Mouse (Mus musculus): ENCODE measurements around the gene Kif2a. TPM values are rescaled to one million over a fixed set of nuclear protein-coding genes. Genes with fewer than 3 reads are reported as not detected.
A peak's percentile ranks its signal among the peaks of the same experiment; 100 is the strongest.
"Not testable (repeated sequence)": the region's sequence is repeated elsewhere in the genome, so short reads cannot be mapped to it uniquely, and the experiment has no call there.

Gene Kif2a
- total RNA-seq, 2 experiments from 2014 or later: 101 to 118 TPM

DNA sequence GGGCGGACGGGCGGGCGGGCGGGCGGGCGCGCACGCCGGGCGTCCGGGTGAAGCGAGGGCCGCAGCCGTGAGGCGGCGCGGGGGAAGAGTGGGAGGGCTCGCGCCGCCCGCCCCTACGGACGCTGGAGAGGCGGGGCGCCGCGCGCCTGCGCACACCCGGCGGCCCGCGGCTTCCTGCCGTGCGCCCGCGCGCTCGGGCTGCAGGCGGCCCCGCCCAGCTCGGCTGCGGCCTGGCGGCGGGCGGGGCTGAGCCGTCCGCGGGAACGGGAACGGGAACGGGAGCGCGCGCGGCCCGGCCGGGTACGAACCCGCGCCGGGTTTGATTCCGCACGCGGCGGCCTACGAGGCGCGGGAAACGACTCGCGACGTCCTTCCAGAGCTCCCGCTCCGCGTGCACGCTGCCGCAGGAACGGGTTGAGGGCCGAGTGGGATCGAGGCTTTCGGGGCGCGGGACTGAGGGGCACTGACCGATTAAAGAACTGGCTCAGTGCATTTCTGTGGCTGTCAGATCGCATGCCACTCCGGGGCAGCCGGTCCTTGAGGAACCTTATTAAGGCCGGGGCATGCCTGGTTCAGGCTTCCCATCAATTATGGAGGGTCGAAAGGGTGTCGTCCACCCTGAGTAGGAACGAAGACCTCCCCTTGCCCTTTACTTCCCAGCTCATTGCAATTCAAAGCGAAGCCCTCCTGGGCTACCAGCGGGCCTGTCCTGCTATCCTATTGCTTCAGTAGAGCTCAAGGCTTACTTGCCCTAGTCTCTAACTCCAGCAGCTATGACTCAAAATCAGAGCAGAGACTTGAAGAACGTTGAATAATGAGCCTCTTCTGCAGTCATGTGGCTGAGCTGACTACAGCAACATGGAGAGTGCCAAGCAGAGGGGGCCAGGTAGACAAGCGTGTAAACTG, 593 bp upstream of the Kif2a start:
- peak; percentile 60 to 72 for DNase-seq (ENCODE audit: low spot score in 2 of 2)

DNA sequence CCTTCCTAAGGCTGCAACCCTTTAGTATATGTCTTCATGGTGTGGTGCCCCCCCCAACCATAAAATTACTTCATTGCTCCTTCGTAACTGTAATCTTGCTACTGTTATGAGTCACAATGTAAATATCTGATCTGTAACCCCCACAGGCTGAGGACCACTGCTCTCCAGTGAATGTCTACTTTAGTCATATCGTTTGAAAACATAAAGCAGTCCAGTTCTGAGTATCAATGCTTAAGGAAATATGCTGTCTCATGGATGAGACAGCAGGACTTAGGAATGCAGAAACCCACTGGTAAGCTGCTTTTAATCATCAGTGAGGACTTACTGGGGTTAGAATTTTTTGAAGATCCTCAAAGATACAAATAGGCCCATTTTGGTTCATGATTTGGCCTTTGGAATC, 2.5 kb downstream of the Kif2a start:
- no peak for DNase-seq (ENCODE audit: low spot score in 2 of 2)

DNA sequence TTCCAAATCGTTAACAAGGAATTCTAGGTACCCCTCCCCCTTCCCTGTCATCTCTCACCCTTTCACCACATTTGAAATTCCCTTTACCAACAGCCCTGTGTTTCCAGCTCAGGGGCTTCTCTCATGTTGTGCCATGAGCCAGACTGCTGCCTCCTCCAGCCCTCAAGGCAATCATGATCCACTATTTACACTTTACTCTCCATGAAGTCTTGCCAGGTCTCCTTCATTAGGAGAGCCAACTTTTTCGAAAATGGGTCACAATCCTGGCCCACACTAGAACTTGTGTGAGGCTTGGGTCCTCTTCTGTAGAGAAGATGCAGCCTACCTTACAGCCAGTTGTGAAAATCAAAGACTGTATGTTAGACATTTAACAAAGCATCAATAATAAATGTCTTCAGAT, 8.0 kb downstream of the Kif2a start:
- DNase-seq (ENCODE audit: low spot score in 2 of 2): no peak

DNA sequence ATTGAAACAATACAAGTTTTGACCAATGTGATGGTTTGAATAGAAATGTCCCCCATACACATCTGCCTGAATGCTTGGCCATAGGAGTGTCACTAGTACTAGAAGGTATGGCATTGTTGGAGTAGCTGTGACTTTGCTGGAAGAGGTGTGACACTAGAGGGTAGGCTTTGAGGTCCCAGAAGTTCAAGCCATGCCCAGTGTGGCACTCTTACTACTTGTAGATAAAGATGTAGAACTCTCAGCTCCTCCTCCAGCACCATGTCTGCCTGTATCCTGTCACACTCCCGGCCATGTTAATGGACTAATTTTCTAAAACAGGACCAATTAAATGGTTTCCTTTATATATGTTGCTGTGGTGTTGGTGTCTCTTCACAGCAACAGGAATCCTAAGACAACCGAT, 10.3 kb downstream of the Kif2a start:
- DNase-seq (ENCODE audit: low spot score in 2 of 2): no peak

DNA sequence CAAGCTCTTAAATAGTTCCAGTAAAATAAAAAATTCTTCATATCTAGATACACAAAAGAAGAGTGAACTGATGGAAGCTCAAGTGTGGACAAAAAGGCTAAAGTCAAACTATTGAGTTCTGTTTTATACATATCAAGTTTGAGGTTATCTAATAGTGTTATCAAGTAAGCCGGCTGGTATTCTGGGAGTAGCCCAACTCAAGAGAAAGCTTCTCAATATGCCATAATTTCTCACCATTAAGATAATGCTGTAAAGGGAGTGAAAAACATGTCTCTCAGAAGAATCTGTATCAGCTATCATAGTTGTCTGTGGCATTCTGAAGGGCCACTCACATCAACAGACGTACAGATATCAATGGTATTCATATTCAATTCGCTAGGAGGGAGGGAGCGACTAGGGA, 13.8 kb downstream of the Kif2a start:
- DNase-seq (ENCODE audit: low spot score in 2 of 2): no peak

DNA sequence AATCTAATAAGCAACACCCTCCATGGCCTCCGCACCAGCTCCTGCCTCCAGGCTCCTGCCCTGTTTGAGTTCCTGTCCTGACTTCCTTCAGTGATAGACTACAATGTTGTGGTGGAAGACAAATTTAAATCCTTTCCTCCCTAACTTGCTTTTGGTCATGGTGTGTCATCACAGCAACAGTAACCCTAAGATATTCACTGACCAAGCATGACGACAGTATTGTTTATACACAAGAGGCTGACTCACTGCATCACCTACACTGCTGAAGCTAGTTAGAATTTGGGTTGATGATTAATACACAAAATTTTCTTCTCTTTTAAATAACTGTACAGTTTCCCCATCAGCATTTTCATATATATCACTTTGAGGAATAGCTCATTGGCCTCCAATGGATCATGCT, 18.7 kb downstream of the Kif2a start:
- no peak for DNase-seq (ENCODE audit: low spot score in 2 of 2)

DNA sequence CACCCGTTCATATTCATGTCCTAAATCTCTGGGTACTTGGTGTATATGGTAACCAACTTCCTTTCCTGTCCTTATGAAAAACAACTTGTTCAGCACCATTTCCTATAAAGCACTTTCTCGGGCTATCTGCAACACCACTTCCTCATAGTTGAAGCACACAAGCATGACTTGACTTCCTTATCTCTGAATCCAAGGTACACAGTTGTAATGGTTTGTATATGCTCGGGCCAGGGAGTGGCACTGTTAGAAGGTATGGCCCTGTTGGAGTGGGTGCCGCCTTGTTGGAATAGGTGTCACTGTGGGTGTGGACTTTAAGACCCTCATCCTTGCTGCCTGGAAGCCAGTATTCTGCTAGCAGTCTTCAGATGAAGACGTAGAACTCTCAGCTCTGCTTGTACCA, 23.3 kb downstream of the Kif2a start:
- no peak for DNase-seq (ENCODE audit: low spot score in 2 of 2)

DNA sequence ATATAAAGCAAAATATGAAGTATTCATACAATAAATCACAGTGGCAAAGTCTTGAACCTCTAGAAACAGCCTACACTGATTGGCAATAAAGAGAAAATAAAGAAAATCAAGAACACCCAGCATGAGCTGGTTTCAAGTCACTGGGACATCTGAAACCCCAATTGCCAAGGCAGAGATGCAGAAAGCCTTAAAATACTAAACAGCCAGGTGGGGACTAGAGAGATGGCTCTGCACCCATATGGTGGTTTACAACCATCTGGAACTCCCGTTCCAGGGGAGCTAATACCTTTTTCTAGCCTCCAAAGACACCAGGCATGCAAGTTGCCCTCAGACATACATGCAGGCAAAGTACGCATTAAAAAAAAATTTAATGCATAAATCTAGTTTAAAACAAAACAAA, 23.9 kb downstream of the Kif2a start:
- no peak for DNase-seq (ENCODE audit: low spot score in 2 of 2)

DNA sequence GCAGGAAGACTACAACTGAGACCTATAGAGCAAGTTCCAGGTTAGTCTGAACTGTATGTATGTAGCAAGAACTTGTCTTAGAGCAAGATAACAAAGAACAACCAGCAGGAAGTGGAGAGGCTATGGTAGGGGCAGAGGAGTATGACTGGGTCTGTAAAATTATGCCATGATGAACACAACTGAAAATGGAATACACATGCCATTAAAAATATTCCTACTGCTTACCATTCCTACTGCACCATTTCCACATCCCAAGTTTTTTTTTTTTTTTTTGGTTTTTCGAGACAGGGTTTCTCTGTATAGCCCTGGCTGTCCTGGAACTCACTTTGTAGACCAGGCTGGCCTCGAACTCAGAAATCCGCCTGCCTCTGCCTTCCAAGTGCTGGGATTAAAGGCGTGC, 24.4 kb downstream of the Kif2a start:
- not testable (repeated sequence) for DNase-seq (ENCODE audit: low spot score in 2 of 2)

DNA sequence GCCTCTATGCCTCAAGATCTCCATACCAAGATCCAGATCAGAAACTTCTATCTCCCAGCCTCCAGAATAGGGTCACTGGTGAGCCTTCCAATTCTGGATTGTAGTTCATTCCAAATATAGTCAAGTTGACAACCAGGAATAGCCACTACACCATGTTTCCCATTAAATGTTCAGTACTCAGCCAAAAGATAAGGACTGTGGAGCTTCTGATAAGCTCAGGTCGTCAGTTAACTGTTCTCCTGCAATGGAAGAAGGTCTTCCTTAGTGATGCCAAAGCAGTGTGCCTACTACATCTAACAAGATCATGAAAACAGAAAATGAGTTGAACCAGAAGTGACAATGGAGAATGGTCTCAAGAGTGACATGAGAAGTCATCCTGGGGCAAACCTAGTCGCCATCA, 25.0 kb downstream of the Kif2a start:
- DNase-seq (ENCODE audit: low spot score in 2 of 2): no peak

DNA sequence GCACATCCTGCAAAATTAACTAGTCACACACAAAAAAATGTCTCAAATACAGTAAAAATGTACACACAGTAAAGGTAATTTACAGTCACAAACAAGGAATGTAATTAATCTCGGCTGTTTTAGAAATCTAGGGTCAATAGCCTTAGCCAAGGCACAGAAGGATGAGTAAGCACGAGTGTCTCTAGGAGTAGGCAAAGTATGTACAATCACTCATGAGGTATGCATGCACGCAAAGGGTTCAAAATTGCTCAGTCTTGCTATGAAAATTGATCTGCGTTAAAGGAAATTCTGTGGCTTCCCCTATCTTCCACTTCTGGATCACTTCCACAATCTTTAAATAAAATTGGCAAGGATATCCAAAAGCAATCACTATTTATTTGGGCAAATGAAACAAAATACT, 60.4 kb downstream of the Kif2a start:
- DNase-seq (ENCODE audit: low spot score in 2 of 2): no peak

DNA sequence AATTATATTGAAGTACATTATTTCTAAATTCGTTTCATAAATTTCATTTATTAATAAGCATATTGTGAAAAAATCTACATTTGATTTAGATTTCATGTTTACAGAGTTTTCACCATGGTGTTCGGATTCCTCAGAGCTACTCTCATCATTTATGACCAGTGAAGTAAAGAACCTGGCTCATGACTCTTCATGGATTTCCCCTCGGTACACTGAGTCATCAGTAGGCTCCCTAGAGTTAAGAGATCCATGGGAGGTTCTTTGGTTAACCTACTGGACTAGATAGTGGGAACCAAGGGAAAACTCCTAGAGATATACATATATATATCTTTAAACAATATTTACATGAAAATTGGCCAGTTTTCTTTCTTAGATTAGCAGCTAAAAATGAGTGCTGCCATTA, 61.4 kb downstream of the Kif2a start:
- no peak for DNase-seq (ENCODE audit: low spot score in 2 of 2)

DNA sequence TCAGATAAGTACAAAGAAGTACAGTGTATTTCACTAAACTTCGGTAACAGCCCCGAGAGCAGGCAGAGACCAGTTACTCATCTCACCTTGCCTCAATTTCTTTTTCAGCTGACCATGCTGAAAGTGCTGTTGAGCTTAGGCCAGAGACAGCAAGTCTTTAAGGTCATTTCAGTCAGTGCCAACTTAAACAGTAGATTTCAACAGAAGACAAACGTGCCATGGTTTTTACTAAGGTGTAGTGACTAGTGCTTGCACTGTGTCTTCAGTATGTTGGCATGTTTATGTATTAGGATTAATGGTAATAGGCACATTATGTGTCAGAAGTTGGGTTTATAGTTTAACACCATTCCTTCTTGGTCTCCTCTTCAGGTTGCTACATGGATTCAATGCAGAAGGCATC, 63.6 kb downstream of the Kif2a start:
- DNase-seq (ENCODE audit: low spot score in 2 of 2): no peak

DNA sequence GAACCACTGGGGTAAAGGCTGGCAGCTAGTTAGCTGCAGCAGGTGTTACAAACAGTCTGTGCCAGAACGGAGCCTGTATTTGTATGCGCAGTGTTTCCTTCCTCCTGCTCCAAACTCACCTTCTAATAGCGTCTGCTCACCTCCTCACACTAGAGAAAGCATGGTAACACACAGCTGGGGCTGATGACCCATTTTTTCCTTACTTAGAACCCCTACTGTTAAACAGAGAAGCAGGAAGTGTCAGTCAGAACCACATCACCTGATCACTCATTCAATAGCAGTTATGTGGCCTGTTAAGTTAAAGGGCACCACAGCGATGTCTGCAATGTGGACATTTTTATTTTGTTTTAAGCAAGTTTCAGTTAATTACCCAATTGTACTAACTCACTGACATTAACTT, 64.4 kb downstream of the Kif2a start:
- DNase-seq (ENCODE audit: low spot score in 2 of 2): no peak

DNA sequence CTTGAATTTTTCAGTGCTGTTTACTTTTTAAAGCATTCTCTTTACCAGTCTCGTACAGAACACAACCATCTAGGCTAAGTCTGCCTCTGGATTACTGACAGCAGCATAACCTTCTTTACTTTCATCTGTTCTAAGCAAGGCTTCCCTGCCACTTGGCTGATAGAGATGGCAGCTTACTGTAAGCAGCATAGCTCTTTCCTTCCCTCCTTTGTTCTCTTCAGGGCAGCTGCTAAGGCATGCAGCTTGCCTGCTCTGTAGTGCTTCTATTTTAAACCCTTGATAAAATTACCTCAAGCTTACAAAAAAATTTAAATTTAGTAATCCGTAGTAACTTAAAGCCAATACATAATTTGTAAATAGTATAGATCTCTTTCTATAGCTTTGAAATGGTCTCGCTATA, 67.0 kb downstream of the Kif2a start:
- DNase-seq (ENCODE audit: low spot score in 2 of 2): no peak

DNA sequence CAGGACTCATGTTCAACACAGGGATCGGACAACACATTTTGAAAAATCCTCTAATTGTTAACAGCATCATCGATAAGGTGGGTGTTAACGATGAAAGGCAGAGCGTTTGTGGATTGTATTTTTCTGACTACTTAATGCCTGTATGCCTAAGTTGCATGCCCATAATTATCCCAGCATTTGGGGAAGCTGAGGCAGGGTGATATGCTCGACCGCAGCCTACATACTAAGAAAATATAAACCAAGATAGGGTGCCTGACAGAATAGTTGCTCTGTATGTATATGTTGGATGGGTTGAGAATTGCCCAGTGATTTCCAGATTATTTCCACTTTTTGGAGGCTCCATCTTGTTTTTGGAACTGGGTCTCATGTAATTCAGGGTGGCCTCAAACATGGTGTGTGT, 74.3 kb downstream of the Kif2a start:
- DNase-seq (ENCODE audit: low spot score in 2 of 2): no peak

DNA sequence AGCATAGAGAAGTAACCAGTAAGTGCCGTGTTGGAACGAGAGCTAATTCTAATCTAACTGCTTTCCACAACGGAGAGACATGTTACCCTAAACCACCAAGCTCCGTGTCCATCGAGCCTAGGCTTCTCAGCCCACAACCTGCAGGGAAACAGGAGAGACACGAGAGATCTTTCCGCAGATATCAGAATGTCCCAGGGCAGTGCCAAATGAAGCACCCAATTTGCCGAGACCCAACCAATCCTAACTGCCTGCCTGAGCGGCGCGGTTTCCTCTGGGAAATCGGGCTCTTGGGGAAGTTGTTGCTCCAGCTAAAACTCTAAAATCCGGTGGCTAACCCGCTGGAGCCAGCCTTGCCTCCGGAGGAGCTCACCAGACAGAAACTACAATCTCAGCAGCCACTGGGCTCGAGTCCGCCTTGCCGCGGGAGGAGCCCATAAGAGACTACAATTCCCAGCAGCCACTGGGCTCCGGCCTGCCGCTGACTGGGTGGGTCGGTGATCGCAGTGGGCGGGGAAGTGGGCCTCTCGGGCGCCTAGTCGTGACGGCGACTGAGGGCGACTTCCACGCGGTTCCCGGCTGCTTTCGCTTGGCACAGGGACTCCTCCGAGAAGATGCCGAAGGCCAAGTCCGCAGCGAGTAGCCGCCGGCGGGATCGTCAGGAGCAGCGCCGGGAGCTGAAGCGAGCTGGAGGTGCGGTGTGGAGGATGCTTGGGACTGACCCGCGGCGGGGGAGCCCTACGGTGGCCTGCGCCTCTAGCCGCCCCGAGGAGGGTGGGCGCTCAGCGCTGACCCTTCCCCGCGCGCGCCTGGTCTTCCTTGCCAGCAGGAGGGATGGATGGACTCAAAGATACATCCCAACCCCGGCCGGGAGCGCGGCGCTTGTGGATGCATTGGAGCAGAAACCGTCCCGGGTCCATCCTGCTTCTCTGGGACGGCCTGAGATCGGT, 75.1 kb downstream of the Kif2a start, which contains the start of gene Dimt1:
Gene Dimt1 (plus strand): TSS at position 534 of the 947 bp plus-strand sequence.
- DNase-seq (ENCODE audit: low spot score in 2 of 2): peak; percentile 96 to 97

DNA sequence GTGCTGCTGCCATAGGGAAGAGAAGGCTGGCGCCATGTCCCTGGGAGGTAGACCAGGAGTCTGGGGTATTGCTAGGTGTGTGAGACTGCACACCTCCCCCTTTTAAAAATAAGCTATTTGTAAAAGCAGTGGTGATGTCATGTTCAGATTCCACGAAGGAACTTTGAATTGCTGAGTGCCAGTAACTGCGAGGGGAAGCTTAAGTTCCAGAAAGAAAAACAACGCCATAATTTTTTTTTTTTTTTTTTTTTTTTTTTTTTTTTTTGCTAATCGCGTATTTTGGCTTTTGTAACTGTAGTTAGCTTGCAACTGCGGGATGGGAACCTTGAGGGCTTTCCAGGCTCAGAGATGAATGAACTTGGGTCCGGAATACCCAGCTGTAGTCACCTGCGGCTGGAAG, 76.4 kb downstream of the Kif2a start:
- DNase-seq (ENCODE audit: low spot score in 2 of 2): no peak

DNA sequence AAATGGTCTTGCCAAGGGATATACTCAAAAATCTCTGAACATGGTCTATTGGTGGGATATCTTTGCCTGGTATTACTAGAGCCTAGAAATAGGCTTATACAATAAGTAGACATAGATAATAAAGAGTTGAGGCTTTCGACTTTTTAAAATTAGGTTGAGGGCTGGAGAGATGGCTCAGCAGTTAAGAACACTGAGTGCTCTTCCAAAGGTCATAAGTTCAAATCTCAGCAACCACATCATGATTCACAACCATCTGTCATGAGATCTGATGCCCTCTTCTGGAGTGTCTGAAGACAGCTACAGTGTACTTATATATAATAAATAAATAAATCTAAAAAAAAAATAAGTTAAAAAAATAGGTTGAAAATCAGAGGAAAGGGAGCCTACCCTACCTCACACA, 79.2 kb downstream of the Kif2a start:
- DNase-seq (ENCODE audit: low spot score in 2 of 2): no peak

DNA sequence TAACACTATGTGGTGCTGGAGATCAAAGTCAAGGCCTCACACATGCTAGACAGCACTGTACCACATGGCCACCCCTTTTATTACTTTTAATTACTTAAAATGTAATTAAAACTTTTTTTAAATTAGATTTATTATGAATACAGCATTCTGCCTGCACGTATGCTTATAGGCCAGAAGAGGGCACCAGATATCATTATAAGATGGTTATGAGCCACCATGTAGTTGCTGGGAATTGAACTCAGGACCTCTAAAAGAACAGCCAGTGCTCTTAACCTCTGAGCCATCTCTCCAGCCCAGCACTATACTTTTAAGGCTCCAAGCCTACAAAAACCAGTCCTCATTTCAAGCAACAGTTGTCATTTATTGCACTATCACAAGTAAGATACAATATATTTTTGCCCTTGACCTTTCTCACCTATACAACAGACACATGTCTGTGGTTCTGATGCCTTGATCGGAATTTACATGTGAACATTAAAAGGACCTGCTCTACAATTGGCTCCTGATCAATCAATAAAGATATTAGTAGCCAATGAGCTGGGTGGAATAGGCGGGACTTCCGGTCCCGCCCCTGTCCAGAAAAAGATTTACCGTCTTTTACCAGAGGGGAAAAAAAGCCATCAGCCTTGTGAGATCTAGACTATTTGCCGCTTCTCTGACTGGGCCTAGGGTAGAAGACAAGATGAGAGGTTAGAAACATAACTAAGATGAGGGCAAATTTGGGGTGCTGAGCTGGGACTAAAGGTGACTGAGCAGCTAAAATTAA, 80.5 kb downstream of the Kif2a start:
- no peak for DNase-seq (ENCODE audit: low spot score in 2 of 2)

DNA sequence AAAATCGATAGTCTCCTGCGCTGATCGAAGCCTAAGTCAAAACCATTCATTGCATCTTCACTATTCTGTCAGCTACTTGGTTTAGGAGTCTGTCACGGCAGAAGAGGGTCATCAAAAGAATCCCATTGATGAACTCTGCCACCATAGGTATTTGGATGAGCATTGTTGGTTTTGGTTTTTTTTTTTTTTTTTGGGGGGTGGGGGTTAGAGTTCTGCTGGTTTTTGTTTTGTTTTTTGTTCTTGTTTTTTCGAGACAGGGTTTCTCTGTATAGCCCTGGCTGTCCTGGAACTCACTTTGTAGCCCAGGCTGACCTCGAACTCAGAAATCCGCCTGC, 84.8 kb downstream of the Kif2a start:
- DNase-seq (ENCODE audit: low spot score in 2 of 2): no peak

Data from layer of hippocampus, adult 18-20 months (tissue).